Comparison of ENCODE assay signal across 17 mouse cellular contexts in genomic region chr5:149372018-149372417, GRCm38 (mm10). TPM values are rescaled to one million over a fixed set of nuclear protein-coding genes. Genes with fewer than 3 reads are reported as not detected.
"Had no signal": no experiment of that assay in that cellular context is flagged by ENCODE, and none has a peak within 500 bp of the region (broad histone marks: within the 10 kb centered on the region; RNA-seq: fewer than 3 reads in every experiment).

No protein-coding gene starts in this region.

- H3K9ac ChIP-seq: liver, embryonic 13.5 days; liver, embryonic 15.5 days; liver, postnatal 0 days; lung, embryonic 15.5 days; midbrain, embryonic 13.5 days; midbrain, embryonic 15.5 days; neural tube, embryonic 12.5 days; stomach, embryonic 15.5 days had no signal

- ATAC-seq: liver, postnatal 0 days; lung, postnatal 0 days; midbrain, embryonic 13.5 days; midbrain, embryonic 15.5 days had no signal

- H3K27ac ChIP-seq: liver, embryonic 13.5 days; liver, embryonic 15.5 days; lung, embryonic 15.5 days; macrophage; midbrain, embryonic 13.5 days; midbrain, embryonic 15.5 days; neural tube, embryonic 12.5 days; stomach, embryonic 15.5 days; stomach, postnatal 0 days had no signal

- DNase-seq: liver, embryonic 13.5 days; liver, postnatal 0 days; lung, adult 2 months; lung, postnatal 14 days; lung, postnatal 36 days; right cerebral cortex, postnatal 14 days had no signal

- H3K36me3 ChIP-seq: liver, embryonic 13.5 days; liver, embryonic 15.5 days; lung, embryonic 15.5 days; midbrain, embryonic 13.5 days; midbrain, embryonic 15.5 days; neural tube, embryonic 12.5 days; stomach, embryonic 15.5 days had no signal

- H3K4me2 ChIP-seq: liver, embryonic 13.5 days; liver, embryonic 15.5 days; lung, embryonic 15.5 days; midbrain, embryonic 11.5 days; midbrain, embryonic 13.5 days; midbrain, embryonic 15.5 days; neural tube, embryonic 12.5 days; stomach, embryonic 15.5 days had no signal

- H3K4me3 ChIP-seq: liver, embryonic 13.5 days; liver, embryonic 15.5 days; lung, embryonic 15.5 days; megakaryocyte, embryonic 14.5 days; midbrain, embryonic 13.5 days; midbrain, embryonic 15.5 days; neural tube, embryonic 12.5 days; stomach, embryonic 15.5 days had no signal

- H3K27me3 ChIP-seq: lung, embryonic 15.5 days; midbrain, embryonic 15.5 days; neural tube, embryonic 12.5 days; stomach, embryonic 15.5 days had no signal

- H3K9me3 ChIP-seq: liver, embryonic 13.5 days; liver, embryonic 15.5 days; lung, embryonic 15.5 days; megakaryocyte, embryonic 14.5 days; midbrain, embryonic 13.5 days; midbrain, embryonic 15.5 days; neural tube, embryonic 12.5 days; stomach, embryonic 15.5 days had no signal

RNA-seq across cellular contexts. Expression of gene Medag, which starts 39.5 kb away (rescaled TPM):
- polyA plus RNA-seq: macrophage had no signal
